ENCODE assay signal across 8 mouse cellular contexts in genomic region chr6:142570046-142570770, GRCm38 (mm10). TPM values are rescaled to one million over a fixed set of nuclear protein-coding genes. Genes with fewer than 3 reads are reported as not detected.
A peak's percentile ranks its signal among the peaks of the same experiment; 100 is the strongest.
DNase-seq lines count a peak whose midpoint lies in the region; ATAC-seq and TF ChIP-seq lines count a peak whose summit lies in the region.

No protein-coding gene starts in this region.

- H3K4me2 ChIP-seq in heart, embryonic 15.5 days, result peak overlapping the region; percentile 98
- H3K4me2 ChIP-seq in liver, embryonic 13.5 days, result peak overlapping the region; percentile 41

- 0 out of 2 replicates have a peak, but pooled peaks cover 3% of the 10 kb centered on the region for H3K36me3 ChIP-seq in heart, embryonic 15.5 days
- H3K36me3 ChIP-seq in liver, embryonic 13.5 days, result no peaks in the 10 kb centered on the region
- H3K36me3 ChIP-seq in small intestine, adult 2 months (ENCODE audit: control insufficient read depth, insufficient read depth, low read length), result no peaks in the 10 kb centered on the region

- WGBS in heart, embryonic 15.5 days, result 15% methylated on average over 30 of the region's 30 CpGs
- WGBS in liver, embryonic 13.5 days (ENCODE audit: insufficient replicate concordance), result 11% methylated on average over 30 of the region's 30 CpGs
- 17% methylated on average over 30 of the region's 30 CpGs for WGBS in small intestine, adult 2 months

- H3K4me1 ChIP-seq in heart, embryonic 15.5 days (replicated peaks), result peaks cover 32% of the 10 kb centered on the region
- peaks cover 22% of the 10 kb centered on the region for H3K4me1 ChIP-seq in liver, embryonic 13.5 days (replicated peaks)
- H3K4me1 ChIP-seq in small intestine, adult 2 months (ENCODE audit: control insufficient read depth, insufficient read depth, insufficient read length, low read length), result no peaks in the 10 kb centered on the region; the same call in none of the 2 replicates

- peaks cover 17% of the 10 kb centered on the region for H3K27me3 ChIP-seq in heart, embryonic 15.5 days
- H3K27me3 ChIP-seq in liver, embryonic 13.5 days, result peaks cover 45% of the 10 kb centered on the region
- peaks cover 10% of the 10 kb centered on the region for H3K27me3 ChIP-seq in small intestine, adult 2 months (ENCODE audit: control insufficient read depth, insufficient read depth, low read length)

- no peak overlapping the region for H3K27ac ChIP-seq in heart, embryonic 15.5 days
- no peak overlapping the region for H3K27ac ChIP-seq in liver, embryonic 13.5 days
- H3K27ac ChIP-seq in small intestine, adult 2 months (ENCODE audit: insufficient read depth, low read depth, low read length), result no peak overlapping the region

- TF ChIP-seq POLR2A in small intestine, adult 2 months (IDR thresholded peaks at IDR 0.05; ENCODE audit: low read depth, low read length), result no peak

- H3K9me3 ChIP-seq in heart, embryonic 15.5 days (replicated peaks), result no peaks in the 10 kb centered on the region
- no peaks in the 10 kb centered on the region for H3K9me3 ChIP-seq in liver, embryonic 13.5 days (replicated peaks)

- H3K4me3 ChIP-seq in heart, embryonic 15.5 days, result peak overlapping the region; percentile 63
- peak overlapping the region; percentile 23 for H3K4me3 ChIP-seq in liver, embryonic 13.5 days (replicated peaks)
- peak overlapping the region; percentile 48 for H3K4me3 ChIP-seq in small intestine, adult 2 months (ENCODE audit: low read depth, low read length)

- H3K9ac ChIP-seq in heart, embryonic 15.5 days, result peak overlapping the region; percentile 35; the same call in 1 of the 2 replicates
- H3K9ac ChIP-seq in liver, embryonic 13.5 days, result no peak overlapping the region

- DNase-seq in gastrocnemius, postnatal 10 days, result peak; percentile 11
- no peak for DNase-seq in gastrocnemius, adult 8-10 months (ENCODE audit: low spot score in 2 of 2)
- peak; percentile 31 for DNase-seq in ZHBTc4 (ENCODE audit: low read depth, low spot score)
- no peak for DNase-seq in liver, embryonic 13.5 days
- no peak for DNase-seq in ovary, postnatal 36 days (ENCODE audit: low spot score)

- ATAC-seq in heart, embryonic 15.5 days (replicated peaks; ENCODE audit: insufficient number of reproducible peaks, insufficient read depth, low FRiP score, low read depth), result no peak
- ATAC-seq in liver, embryonic 13.5 days (ENCODE audit: low read depth), result no peak
- ATAC-seq in megakaryocyte progenitor cell, adult 5-6 weeks (replicated peaks; ENCODE audit: poor library complexity), result no peak

- TF ChIP-seq CTCF in small intestine, adult 2 months (IDR thresholded peaks at IDR 0.05; ENCODE audit: extremely low read depth, insufficient read length, insufficient replicate concordance, low read depth, low read length), result no peak

RNA-seq across cellular contexts. Expression of gene Kcnj8, which starts 1.2 kb away (rescaled TPM):
- total RNA-seq in gastrocnemius, postnatal 10 days (2021), result 10 to 100 TPM; 20.3 to 20.8 TPM
- 1 to 10 TPM; 2.9 to 9.0 (median 6.3) TPM for total RNA-seq in gastrocnemius, adult 8-10 months (2022)
- 16.1 and 16.2 TPM in 2 replicates for polyA plus RNA-seq in heart, embryonic 15.5 days (2015; fragmentation: Nextera tagmentation; extraction: Ambion mirVana)
- polyA plus RNA-seq in liver, embryonic 13.5 days (2015; fragmentation: Nextera tagmentation; extraction: Ambion mirVana), result 1.5 and 2.0 TPM in 2 replicates
- 5.5 and 6.4 TPM in 2 replicates for polyA plus RNA-seq in small intestine, adult 2 months (2012; rRNA removed)
- total RNA-seq in megakaryocyte progenitor cell, adult 5-6 weeks (2015), result 0.05 TPM in 1 of 2 replicates, not detected in the other
- not detected in 2 replicates for total RNA-seq in megakaryocyte progenitor cell, adult 5-6 weeks (2017)

Comparison
In these comparisons a context has a peak if more than half of its experiments do, and no peak if none do; other contexts are left out.
1. DNase-seq: peak in gastrocnemius, postnatal 10 days (single experiment) and ZHBTc4 (single experiment); none in gastrocnemius, adult 8-10 months (0 of 2), liver, embryonic 13.5 days (single experiment) and ovary, postnatal 36 days (single experiment).
2. Peak in every context shown above with its lines, with median percentiles within 50 percentile points of each other: H3K4me3 ChIP-seq.